Mouse (Mus musculus) forebrain, embryonic 12.5 days (tissue): ENCODE data around the gene Cpped1. TPM values are rescaled to one million over a fixed set of nuclear protein-coding genes. Genes with fewer than 3 reads are reported as not detected.

ENCODE experiments used
- ATAC-seq: fragments of 200-750 bp; cut with Nextera tagmentation; 2 replicates; pipeline ENCODE4 v1.8.0; 2017; ENCODE audit warnings: moderate TSS enrichment; ENCODE audit not compliant: low FRiP score
- H3K27ac ChIP-seq: fragments of 300-500 bp; sonication (generic); 2 replicates; pipeline ENCODE4 v1.5.1; 2016; ENCODE audit warnings: mild to moderate bottlenecking
- H3K27me3 ChIP-seq: fragments of 300-500 bp; sonication (generic); 2 replicates; pipeline ENCODE4 v1.6.1; 2016; ENCODE audit warnings: mild to moderate bottlenecking
- H3K36me3 ChIP-seq: fragments of 300-500 bp; sonication (generic); replicated peaks from 2 replicates; pipeline ENCODE4 v1.6.1; 2016; ENCODE audit warnings: mild to moderate bottlenecking
- H3K4me1 ChIP-seq: fragments of 300-500 bp; sonication (generic); 2 replicates; pipeline ENCODE4 v1.6.1; 2016
- H3K4me2 ChIP-seq: fragments of 300-500 bp; sonication (generic); 2 replicates; pipeline ENCODE4 v1.6.1; 2016; ENCODE audit warnings: mild to moderate bottlenecking, moderate library complexity
- H3K4me3 ChIP-seq: fragments of 300-500 bp; sonication (generic); replicated peaks from 2 replicates; pipeline ENCODE4 v1.5.1; 2016; ENCODE audit warnings: mild to moderate bottlenecking
- H3K9ac ChIP-seq: fragments of 300-500 bp; sonication (generic); 2 replicates; pipeline ENCODE4 v1.6.1; 2016; ENCODE audit warnings: mild to moderate bottlenecking
- H3K9me3 ChIP-seq: fragments of 300-500 bp; sonication (generic); 2 replicates; pipeline ENCODE4 v1.6.1; 2016
- WGBS: fragments of 180-500 bp; shearing (Covaris S2); methylation state at CpG from one replicate; pipeline ENCODE4 v1.1.7; 2016; 5-methylcytosine and 5-hydroxymethylcytosine counted together
- polyA plus RNA-seq: library from polyadenylated mRNA; unstranded; fragments of >200 nt; fragmentation: Nextera tagmentation; extraction: Ambion mirVana; gene quantifications from 2 replicates; pipeline ENCODE4 v1.2.1, GENCODE M21; 2016

Cpped1 gene
- polyA plus RNA-seq, 1 experiment from 2014 or later: 14.0 TPM

GRCm38 (mm10) chr16:11785806-11786205 is 123.4 kb downstream of the Cpped1 start:
- Histone ChIP-seq H3K4me2 (no peak overlapping the region), H3K27me3 (no peaks in the 10 kb centered on the region), H3K27ac (no peak overlapping the region), H3K4me1 (no peaks in the 10 kb centered on the region), H3K9ac (no peak overlapping the region), H3K4me3 (no peak overlapping the region), H3K9me3 (no peaks in the 10 kb centered on the region), H3K36me3 (no peaks in the 10 kb centered on the region)
- 79% methylated on average over 4 of the region's 4 CpGs for WGBS
- ATAC-seq: no peak

GRCm38 (mm10) chr16:11784354-11784753 is 124.9 kb downstream of the Cpped1 start:
- no peak for ATAC-seq
- H3K4me1 ChIP-seq: no peaks in the 10 kb centered on the region
- no peaks in the 10 kb centered on the region for H3K9me3 ChIP-seq
- WGBS: 74% methylated on average over 4 of the region's 4 CpGs
- no peak overlapping the region for H3K9ac ChIP-seq
- no peak overlapping the region for H3K27ac ChIP-seq
- no peak overlapping the region for H3K4me2 ChIP-seq
- no peaks in the 10 kb centered on the region for H3K27me3 ChIP-seq
- no peaks in the 10 kb centered on the region for H3K36me3 ChIP-seq
- no peak overlapping the region for H3K4me3 ChIP-seq

- H3K27ac ChIP-seq: no peak overlapping the region
- no peak overlapping the region for H3K9ac ChIP-seq
- H3K27me3 ChIP-seq: no peaks in the 10 kb centered on the region
- no peaks in the 10 kb centered on the region for H3K36me3 ChIP-seq
- ATAC-seq: no peak
- H3K9me3 ChIP-seq: no peaks in the 10 kb centered on the region
- H3K4me3 ChIP-seq: no peak overlapping the region
- no peaks in the 10 kb centered on the region for H3K4me1 ChIP-seq
- no peak overlapping the region for H3K4me2 ChIP-seq
Measured at GRCm38 (mm10) chr16:11783337-11783736, 125.9 kb downstream of the Cpped1 start.

GRCm38 (mm10) chr16:11782082-11782481 is 127.2 kb downstream of the Cpped1 start:
- no peak for ATAC-seq
- WGBS: 59% methylated on average over 2 of the region's 2 CpGs
- Histone ChIP-seq H3K9ac (no peak overlapping the region), H3K4me1 (no peaks in the 10 kb centered on the region), H3K36me3 (no peaks in the 10 kb centered on the region), H3K27ac (no peak overlapping the region), H3K4me3 (no peak overlapping the region), H3K9me3 (no peaks in the 10 kb centered on the region), H3K27me3 (no peaks in the 10 kb centered on the region), H3K4me2 (no peak overlapping the region)

- no peak for ATAC-seq
- H3K27ac ChIP-seq: no peak overlapping the region
- 86% methylated on average over 9 of the region's 9 CpGs for WGBS
Measured at GRCm38 (mm10) chr16:11778715-11779460, 130.4 kb downstream of the Cpped1 start.

GRCm38 (mm10) chr16:11778191-11778590 is 131.1 kb downstream of the Cpped1 start:
- no peak for ATAC-seq
- 85% methylated on average over 5 of the region's 5 CpGs for WGBS
- Histone ChIP-seq H3K27ac (no peak overlapping the region), H3K4me2 (no peak overlapping the region), H3K9ac (no peak overlapping the region), H3K27me3 (no peaks in the 10 kb centered on the region), H3K4me1 (no peaks in the 10 kb centered on the region), H3K4me3 (no peak overlapping the region), H3K9me3 (no peaks in the 10 kb centered on the region), H3K36me3 (no peaks in the 10 kb centered on the region)

More at GRCm38 (mm10) chr16:11778715-11779460, 130.4 kb downstream of the Cpped1 start:
- no peaks in the 10 kb centered on the region for H3K4me1 ChIP-seq
- H3K4me2 ChIP-seq: no peak overlapping the region
- no peak overlapping the region for H3K4me3 ChIP-seq
- no peak overlapping the region for H3K9ac ChIP-seq
- no peaks in the 10 kb centered on the region for H3K27me3 ChIP-seq
- H3K9me3 ChIP-seq: no peaks in the 10 kb centered on the region
- H3K36me3 ChIP-seq: no peaks in the 10 kb centered on the region

GRCm38 (mm10) chr16:11776528-11776927 is 132.7 kb downstream of the Cpped1 start:
- Histone ChIP-seq H3K27ac (no peak overlapping the region), H3K9ac (no peak overlapping the region), H3K36me3 (no peaks in the 10 kb centered on the region), H3K27me3 (no peaks in the 10 kb centered on the region), H3K4me2 (no peak overlapping the region), H3K4me3 (no peak overlapping the region), H3K4me1 (no peaks in the 10 kb centered on the region), H3K9me3 (no peaks in the 10 kb centered on the region)
- 58% methylated on average over 3 of the region's 3 CpGs for WGBS
- no peak for ATAC-seq

- Histone ChIP-seq H3K9ac (no peak overlapping the region), H3K9me3 (peaks cover 7% of the 10 kb centered on the region), H3K27me3 (no peaks in the 10 kb centered on the region), H3K4me1 (no peaks in the 10 kb centered on the region), H3K4me2 (no peak overlapping the region), H3K4me3 (no peak overlapping the region), H3K36me3 (no peaks in the 10 kb centered on the region), H3K27ac (no peak overlapping the region)
- WGBS: 78% methylated on average over 1 of the region's 1 CpGs
- no peak for ATAC-seq
Measured at GRCm38 (mm10) chr16:11774321-11774720, 134.9 kb downstream of the Cpped1 start.

GRCm38 (mm10) chr16:11772318-11772717 is 136.9 kb downstream of the Cpped1 start:
- ATAC-seq: no peak
- peaks cover 7% of the 10 kb centered on the region for H3K9me3 ChIP-seq
- no peaks in the 10 kb centered on the region for H3K27me3 ChIP-seq
- no peaks in the 10 kb centered on the region for H3K36me3 ChIP-seq
- H3K4me1 ChIP-seq: no peaks in the 10 kb centered on the region
- H3K4me3 ChIP-seq: no peak overlapping the region
- no peak overlapping the region for H3K9ac ChIP-seq
- no peak overlapping the region for H3K27ac ChIP-seq
- no peak overlapping the region for H3K4me2 ChIP-seq
- 66% methylated on average over 2 of the region's 2 CpGs for WGBS

- no peak overlapping the region for H3K27ac ChIP-seq
- ATAC-seq: no peak
- no peak overlapping the region for H3K9ac ChIP-seq
- no peak overlapping the region for H3K4me3 ChIP-seq
- no peaks in the 10 kb centered on the region for H3K4me1 ChIP-seq
- 84% methylated on average over 7 of the region's 7 CpGs for WGBS
- H3K27me3 ChIP-seq: no peaks in the 10 kb centered on the region
- H3K9me3 ChIP-seq: no peaks in the 10 kb centered on the region
- H3K36me3 ChIP-seq: no peaks in the 10 kb centered on the region
- no peak overlapping the region for H3K4me2 ChIP-seq
Measured at GRCm38 (mm10) chr16:11757951-11758350, 151.3 kb downstream of the Cpped1 start.

GRCm38 (mm10) chr16:11757471-11757870 is 151.8 kb downstream of the Cpped1 start:
- WGBS: 88% methylated on average over 8 of the region's 8 CpGs
- H3K4me3 ChIP-seq: no peak overlapping the region
- H3K27me3 ChIP-seq: no peaks in the 10 kb centered on the region
- ATAC-seq: no peak
- H3K9me3 ChIP-seq: no peaks in the 10 kb centered on the region
- H3K36me3 ChIP-seq: no peaks in the 10 kb centered on the region
- H3K4me2 ChIP-seq: no peak overlapping the region
- H3K27ac ChIP-seq: no peak overlapping the region
- H3K9ac ChIP-seq: no peak overlapping the region
- no peaks in the 10 kb centered on the region for H3K4me1 ChIP-seq

GRCm38 (mm10) chr16:11756598-11757245 is 152.5 kb downstream of the Cpped1 start:
- H3K27ac ChIP-seq: no peak overlapping the region
- no peaks in the 10 kb centered on the region for H3K36me3 ChIP-seq
- no peaks in the 10 kb centered on the region for H3K9me3 ChIP-seq
- no peak overlapping the region for H3K4me3 ChIP-seq
- no peak overlapping the region for H3K4me2 ChIP-seq
- H3K4me1 ChIP-seq: no peaks in the 10 kb centered on the region
- WGBS: 78% methylated on average over 1 of the region's 1 CpGs
- H3K9ac ChIP-seq: no peak overlapping the region
- no peak for ATAC-seq
- no peaks in the 10 kb centered on the region for H3K27me3 ChIP-seq
